Mouse (Mus musculus): ENCODE measurements around the gene Cyp4x1. TPM values are rescaled to one million over a fixed set of nuclear protein-coding genes. Genes with fewer than 3 reads are reported as not detected.

Cyp4x1 gene
- total RNA-seq, 2 experiments from 2014 or later, result 12.6 TPM

GRCm38 (mm10) chr4:115059871-115060270 is 74.2 kb downstream of the Cyp4x1 start:
- DNase-seq (ENCODE audit: low spot score in 2 of 2), result no peak
- intact Hi-C loops (cut with DNase I), result loop anchor here (2.0 kb wide), 2 partner anchors 157 to 879 kb away; partner anchors contain the start of gene Dmbx1

GRCm38 (mm10) chr4:115058871-115059590 is 75.0 kb downstream of the Cyp4x1 start:
- intact Hi-C loops (cut with DNase I), result loop anchor here (2.0 kb wide), 2 partner anchors 156 to 880 kb away; partner anchors contain the start of gene Dmbx1
- DNase-seq (ENCODE audit: low spot score in 2 of 2), result no peak

GRCm38 (mm10) chr4:115058317-115058761 is 75.7 kb downstream of the Cyp4x1 start:
- intact Hi-C loops (cut with DNase I), result loop anchor here (2.0 kb wide), 2 partner anchors 156 to 880 kb away; partner anchors contain the start of gene Dmbx1
- no peak for DNase-seq (ENCODE audit: low spot score in 2 of 2)

GRCm38 (mm10) chr4:115057674-115058316 is 76.3 kb downstream of the Cyp4x1 start:
- intact Hi-C loops (cut with DNase I), result loop anchor here (2.0 kb wide), 2 partner anchors 155 to 881 kb away; partner anchors contain the start of gene Dmbx1
- DNase-seq (ENCODE audit: low spot score in 2 of 2), result no peak

- intact Hi-C loops (cut with DNase I), result no loop called here
- DNase-seq (ENCODE audit: low spot score in 2 of 2), result peak; percentile 41 to 55
Observed at GRCm38 (mm10) chr4:115056921-115057673, 77.0 kb downstream of the Cyp4x1 start.

- intact Hi-C loops (cut with DNase I), result no loop called here
- no peak for DNase-seq (ENCODE audit: low spot score in 2 of 2)
Observed at GRCm38 (mm10) chr4:115056371-115056920, 77.6 kb downstream of the Cyp4x1 start, which contains the start of gene Tal1. Gene Tal1, plus strand, starts transcription at chr4:115056426.

Other genes starting within 250 kb of the Cyp4x1 start
- under 1 TPM; 0.27 to 0.39 TPM for gene Foxd2, start 225.4 kb downstream of the Cyp4x1 start, total RNA-seq (2021)
- not detected for gene Foxe3, start 208.3 kb downstream of the Cyp4x1 start, total RNA-seq (2021)
- 10 to 100 TPM; 84.5 to 84.8 TPM for gene Cmpk1, start 147.0 kb downstream of the Cyp4x1 start, total RNA-seq (2021)
- under 1 TPM; 0.52 to 1.00 TPM for gene Stil, start 134.1 kb downstream of the Cyp4x1 start, total RNA-seq (2021)
- gene Tal1, start 77.9 kb downstream of the Cyp4x1 start, total RNA-seq (2021), result 1 to 10 TPM; 1.6 to 2.2 TPM
- gene Pdzk1ip1, start 45.6 kb downstream of the Cyp4x1 start, total RNA-seq (2021), result 1 to 10 TPM in 1 of 2 experiments, under 1 TPM in 1; 0.39 to 1.1 TPM
- gene Cyp4a29, start 107.8 kb upstream of the Cyp4x1 start, total RNA-seq (2021), result not detected
- gene Cyp4a12a, start 164.8 kb upstream of the Cyp4x1 start, total RNA-seq (2021), result not detected

Data from left cerebral cortex, postnatal 36 days (tissue).